Mouse (Mus musculus) large intestine, adult 2 months (tissue): ENCODE measurements at regions not wholly inside any gene's neighbourhood (a gene's known extent, or its start where the extent isn't known, plus 50 kb on each side); places are given as distances from the start of the nearest gene placed in this dataset.
"Not testable (repeated sequence)": the region's sequence is repeated elsewhere in the genome, so short reads cannot be mapped to it uniquely, and the experiment has no call there.

Experiments
- DNase-seq: peaks from one replicate; pipeline ENCODE4 v3.0.0-alpha.2; 2012; ENCODE audit warnings: low read depth, low spot score
- WGBS: fragments of 180-500 bp; shearing (Covaris S2); methylation state at CpG from one replicate; pipeline ENCODE4 v1.1.7; 2018; 5-methylcytosine and 5-hydroxymethylcytosine counted together

DNA sequence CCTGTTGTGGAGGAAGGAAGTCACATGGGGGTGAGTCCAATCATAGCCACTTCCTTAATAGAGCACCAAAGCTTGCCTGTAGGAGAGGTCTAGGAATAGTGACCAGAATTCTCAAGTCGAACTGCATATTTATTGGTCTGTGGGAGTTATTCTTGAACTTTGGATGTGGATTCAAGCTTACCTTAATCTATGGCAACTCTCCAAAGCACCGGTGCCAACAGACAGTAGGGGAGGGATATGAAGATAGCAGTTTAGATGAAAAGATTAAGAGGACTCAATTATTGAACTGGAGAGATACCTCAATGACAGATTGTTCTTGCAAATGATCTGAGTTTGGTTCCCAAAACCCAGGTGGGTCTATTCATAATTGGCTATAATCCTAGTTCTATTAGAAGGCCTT is 413.6 kb downstream of the Tox3 start:
- DNase-seq = no peak
- WGBS = 74% methylated on average over 2 of the region's 2 CpGs

DNA sequence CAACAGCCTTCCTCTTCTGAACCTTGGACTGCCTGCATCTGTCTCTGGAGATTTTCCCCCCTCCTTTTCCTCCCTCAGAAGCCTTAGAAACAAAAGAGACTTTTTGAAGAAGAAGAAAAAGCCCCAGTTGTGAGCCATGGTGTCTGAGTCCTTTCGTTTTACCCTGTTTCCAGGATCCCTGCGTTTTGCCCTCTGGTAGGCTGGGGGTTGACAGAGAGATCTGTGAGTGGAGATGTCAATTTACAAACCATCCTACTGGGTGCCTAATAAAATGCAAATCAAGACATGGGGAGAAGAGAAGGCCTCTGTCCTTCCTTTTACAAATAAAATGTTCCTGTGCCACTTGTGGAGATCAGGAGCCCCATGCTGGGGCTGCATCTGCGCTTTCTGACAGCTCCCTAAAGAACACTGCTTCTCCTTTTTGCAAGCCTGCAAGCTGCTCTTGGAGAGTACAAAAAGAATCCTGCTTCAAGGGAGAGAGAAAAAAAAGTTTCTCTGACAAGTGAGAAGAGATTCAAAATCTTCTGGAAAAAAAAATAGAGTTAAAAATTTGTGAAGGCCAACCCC is 421.4 kb downstream of the Tox3 start:
- no peak for DNase-seq
- WGBS = 45% methylated on average over 3 of the region's 3 CpGs

DNA sequence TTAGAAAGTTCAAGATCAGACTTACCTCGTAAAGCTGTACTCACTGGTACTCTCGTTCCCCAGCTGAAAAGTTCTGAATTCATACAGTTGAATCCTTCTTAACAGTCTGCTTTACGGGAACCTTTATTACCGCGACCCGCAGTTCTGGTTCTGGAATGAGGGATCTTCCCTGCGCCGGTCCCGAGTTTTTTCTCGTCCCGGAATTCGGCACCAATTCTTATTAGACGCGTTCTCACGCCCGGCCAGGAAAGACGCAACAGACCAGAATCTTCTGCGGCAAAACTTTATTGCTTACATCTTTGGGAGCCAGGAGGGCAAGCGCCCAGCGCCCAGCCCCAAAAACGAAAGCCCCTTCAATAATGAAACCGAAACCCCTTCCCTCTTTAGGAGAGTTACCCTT is 423.4 kb downstream of the Tox3 start:
- 93% methylated on average over 14 of the region's 22 CpGs for WGBS
- DNase-seq = not testable (repeated sequence)

DNA sequence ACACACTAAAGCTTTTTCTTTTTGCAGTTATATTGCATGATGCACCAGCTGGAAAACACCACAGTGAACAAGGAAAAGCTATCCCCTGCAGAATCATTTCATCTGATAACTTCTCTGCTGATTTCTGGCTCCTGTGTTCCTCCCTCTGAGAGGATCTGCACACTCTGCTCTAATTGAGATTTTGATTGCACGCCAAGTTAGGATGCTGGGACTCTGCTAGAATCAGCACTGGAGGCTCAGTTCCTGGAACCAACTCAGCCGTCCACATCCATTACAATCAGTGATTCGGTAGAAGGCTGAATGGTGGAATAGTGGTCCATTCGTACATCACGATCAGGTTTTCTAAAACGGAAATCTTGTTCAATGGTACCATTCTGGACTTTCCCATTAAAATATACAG is 434.1 kb downstream of the Tox3 start:
- no peak for DNase-seq
- 90% methylated on average over 6 of the region's 6 CpGs for WGBS

DNA sequence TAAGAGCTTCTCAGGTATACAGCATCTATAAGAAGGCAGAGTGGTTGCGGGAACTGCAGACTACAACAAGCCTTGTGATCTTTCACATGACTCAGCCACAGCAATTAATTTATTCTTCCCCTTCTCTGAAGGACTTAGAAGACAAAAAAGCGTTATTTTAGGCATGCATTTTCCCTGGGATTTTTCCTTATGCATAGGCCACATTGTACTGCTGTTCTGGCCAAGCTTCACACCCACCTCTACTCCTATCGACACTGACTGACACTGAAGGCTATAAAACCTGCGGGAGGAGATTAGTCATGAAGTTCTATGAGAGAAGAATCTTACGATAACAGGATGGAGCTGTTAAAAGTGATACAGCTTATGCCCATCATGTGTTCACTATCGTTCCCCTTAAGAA is 441.9 kb downstream of the Tox3 start:
- 44% methylated on average over 6 of the region's 6 CpGs for WGBS
- no peak for DNase-seq

DNA sequence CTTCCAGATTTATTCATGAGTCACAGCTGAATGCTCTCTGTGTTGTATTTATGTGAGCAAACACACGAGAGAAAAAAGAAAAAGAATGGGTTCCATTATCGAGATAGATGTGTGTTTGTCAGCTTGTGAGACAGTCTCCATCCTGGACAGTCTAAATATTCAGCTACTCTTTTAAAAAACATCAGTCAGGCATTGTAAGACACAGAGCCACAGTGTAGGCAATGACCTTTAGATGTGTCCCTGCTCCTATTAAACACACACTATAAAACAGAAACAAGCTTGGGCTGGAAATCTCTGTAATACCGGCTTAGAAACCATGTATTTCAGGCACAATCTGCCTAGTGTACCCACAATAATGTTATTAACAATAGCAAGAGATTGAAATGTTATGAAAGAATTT is 442.6 kb downstream of the Tox3 start:
- no peak for DNase-seq
- 39% methylated on average over 3 of the region's 3 CpGs for WGBS

DNA sequence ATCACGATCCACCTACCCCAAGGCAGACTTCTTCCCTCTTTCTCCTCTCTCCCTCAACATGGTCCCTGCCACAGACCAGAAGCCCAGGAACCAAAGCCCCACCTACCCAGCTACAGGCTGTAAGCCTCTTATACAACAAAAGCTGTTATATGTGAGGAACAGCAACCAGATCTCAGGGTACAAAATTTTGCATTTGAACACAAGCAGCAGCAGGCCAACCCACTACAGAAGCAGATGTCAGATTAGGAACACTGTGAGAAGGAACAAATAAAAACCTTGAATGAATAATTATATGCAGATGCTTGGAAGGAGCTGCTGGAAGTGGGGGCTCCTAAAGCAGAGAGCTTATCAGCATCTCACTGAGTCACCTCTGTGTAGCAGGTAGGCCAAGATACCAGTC is 444.8 kb downstream of the Tox3 start:
- 66% methylated on average over 1 of the region's 1 CpGs for WGBS
- no peak for DNase-seq

DNA sequence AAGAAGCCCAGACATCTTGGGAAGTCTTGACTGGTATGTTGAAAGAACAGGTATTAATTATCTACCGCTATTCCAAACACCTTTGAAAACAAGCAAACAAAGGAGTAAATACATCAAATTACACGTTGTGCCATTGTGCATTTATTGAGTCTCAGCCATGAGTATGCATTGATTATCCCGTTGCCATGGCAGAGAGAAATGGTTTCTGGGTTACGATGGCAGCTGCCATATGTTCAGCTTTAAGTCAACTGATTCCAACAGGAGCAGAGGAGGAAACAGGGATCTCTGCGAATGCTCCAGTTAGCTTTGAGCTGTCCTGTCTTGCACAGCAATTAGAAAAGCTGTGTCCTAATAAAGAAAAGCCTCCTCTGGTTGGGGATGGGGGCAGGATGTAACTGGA is 475.4 kb downstream of the Tox3 start:
- WGBS = 70% methylated on average over 5 of the region's 5 CpGs

DNA sequence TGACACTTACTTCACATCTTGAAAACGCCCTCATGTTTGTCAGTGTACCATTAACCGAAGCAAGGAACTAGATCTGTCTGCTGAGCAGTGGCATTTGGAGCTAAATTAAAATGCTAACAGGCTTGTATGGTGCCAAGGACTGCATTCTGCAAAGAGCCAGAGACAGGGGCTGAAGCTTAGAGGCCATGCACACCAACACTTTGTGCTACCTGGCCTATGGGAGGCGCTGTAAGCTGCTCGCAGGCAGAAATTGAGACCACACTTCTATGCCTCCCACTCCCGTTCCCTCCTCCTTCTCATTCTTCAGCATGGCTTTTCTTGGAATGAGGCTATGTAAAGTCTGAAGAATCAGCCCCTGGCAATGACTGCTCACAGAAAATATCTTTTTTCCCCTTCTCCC is 476.2 kb downstream of the Tox3 start:
- DNase-seq = no peak
- WGBS = 74% methylated on average over 5 of the region's 5 CpGs

More for the DNA sequence above, 475.4 kb downstream of the Tox3 start:
- no peak for DNase-seq

DNA sequence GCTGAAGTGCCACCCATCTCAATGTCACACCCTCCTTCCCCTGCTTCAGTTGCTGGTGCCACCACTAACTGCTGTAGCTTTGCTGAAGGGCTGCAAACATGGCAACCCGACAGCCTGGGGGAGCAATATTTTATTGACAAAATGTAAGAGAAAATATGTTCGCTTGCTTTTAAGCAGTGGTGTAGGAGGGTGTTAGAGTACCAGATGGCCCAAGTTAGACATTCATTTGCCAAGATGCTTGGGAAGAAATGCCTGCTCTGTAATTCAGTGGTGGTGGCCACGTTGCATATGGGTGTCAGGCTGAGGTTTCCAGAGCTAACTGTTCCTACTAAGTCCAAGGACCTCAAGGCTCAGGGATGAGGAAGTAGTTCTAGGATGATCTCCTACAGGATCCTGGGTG is 488.3 kb downstream of the Tox3 start:
- no peak for DNase-seq
- WGBS = 89% methylated on average over 3 of the region's 3 CpGs

DNA sequence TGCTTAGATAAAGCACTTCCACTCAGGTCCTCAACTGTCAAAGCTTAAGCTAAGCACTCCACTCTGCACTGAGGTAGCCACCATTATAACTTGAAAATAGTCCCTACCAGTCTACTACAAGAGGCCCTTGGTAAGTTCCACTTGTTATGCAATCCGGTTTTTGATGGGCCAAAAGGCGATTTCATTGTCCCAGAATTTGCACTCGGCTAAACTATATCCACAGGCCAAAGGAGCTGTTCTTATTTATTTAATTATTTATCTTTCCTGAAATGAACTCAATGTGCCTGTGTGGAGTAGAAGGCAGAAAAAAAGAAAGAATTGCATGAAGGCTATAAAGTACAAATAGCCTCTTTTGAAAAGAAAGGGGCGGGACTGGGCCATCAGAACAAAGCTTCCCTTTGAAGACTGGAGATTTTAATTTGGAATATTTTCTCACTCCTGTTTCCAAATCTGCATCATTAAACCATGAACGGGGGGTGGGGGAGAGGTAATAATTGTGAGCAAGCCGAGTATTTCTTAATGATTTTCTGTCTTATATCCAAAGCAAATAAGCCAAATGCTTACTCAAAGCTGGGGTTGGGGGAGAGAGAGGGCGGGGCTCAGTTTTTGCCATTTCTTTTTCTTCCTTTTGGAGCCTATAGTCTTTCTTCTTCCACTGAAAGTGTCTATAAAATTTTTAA is 489.3 kb downstream of the Tox3 start:
- WGBS = 62% methylated on average over 7 of the region's 7 CpGs

DNA sequence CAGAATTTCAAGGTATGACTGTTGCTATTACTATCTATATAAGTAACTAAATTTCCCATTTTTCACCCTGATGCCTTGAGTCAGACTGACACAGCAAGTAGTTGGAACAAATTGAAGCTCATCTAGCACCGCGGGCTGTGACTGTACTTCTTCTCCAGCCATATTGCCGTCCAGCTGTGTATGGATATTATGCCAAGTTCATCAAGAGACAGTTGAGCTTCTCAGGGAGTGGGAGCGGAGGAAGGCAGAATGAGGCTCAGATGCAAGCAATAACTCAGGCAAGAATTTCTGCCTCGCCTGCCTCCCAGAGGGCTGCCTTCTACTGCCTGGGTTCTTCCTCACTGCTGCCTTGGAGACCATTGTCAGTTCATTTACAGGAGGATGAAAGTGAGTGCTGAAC is 492.6 kb downstream of the Tox3 start:
- WGBS = 79% methylated on average over 5 of the region's 5 CpGs
- DNase-seq = no peak

More for the DNA sequence above, 489.3 kb downstream of the Tox3 start:
- no peak for DNase-seq

DNA sequence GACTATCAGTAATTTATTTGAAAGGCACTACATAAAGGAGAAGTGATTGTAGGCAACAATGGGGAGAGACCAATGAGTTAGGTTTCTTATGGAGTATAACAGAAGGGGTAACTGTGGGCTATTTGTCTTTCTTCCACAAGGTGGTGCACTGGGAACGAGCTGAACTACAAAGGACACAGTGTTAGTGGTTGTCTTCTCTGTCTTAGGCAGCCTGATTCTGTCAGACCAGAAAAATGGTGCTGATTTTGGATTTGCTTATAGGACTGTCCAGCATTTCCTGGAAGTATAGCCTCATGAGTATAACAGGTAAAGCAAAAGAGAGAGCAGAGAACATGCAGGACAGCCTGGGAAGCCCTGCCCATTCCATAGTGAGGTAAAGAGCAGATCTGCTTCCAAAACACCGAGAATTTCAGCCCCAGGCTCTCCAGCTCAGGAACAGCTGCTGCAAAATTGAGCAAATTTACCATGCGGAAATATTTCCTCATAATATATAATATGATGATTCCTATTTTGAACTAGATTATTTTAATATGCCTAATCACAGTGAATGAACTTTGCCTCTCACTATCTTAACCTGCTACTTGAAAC is 497.8 kb downstream of the Tox3 start:
- WGBS = 48% methylated on average over 3 of the region's 3 CpGs
- no peak for DNase-seq

DNA sequence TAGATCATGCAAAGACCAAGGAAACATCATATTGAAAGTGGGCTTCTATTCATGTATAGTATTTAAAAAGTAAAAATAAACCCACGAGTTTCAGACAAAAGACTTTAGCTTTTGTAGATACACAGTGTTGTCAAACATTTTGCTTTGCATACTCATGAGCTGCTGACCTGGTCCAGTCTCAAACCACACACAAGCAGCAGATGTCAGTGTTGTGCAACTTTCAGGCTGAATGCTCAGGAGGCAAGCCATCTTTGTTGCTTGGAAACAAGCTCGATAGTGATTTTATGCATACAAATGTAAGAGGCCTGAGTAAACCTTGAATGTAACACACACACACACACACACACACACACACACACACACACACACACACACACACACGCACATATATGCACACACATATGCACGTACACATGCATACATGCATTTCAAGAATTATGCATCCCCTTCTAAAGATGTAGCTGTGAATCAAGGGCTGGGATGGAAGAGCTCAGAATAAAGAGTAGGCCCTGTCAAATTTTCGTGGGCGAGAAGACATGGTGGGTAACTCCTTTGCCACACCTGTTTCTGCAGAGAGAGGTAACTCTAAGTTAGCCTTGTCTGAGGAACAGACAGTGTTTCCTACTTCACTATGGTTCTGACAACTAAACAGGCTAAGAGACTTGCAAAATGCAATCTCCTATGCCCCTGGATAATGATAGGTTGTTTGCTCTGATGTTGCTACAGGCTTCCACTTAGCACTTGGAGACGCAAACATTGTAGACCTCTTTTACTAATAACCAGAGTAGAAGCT is 498.5 kb downstream of the Tox3 start:
- WGBS = 59% methylated on average over 7 of the region's 7 CpGs
- no peak for DNase-seq

DNA sequence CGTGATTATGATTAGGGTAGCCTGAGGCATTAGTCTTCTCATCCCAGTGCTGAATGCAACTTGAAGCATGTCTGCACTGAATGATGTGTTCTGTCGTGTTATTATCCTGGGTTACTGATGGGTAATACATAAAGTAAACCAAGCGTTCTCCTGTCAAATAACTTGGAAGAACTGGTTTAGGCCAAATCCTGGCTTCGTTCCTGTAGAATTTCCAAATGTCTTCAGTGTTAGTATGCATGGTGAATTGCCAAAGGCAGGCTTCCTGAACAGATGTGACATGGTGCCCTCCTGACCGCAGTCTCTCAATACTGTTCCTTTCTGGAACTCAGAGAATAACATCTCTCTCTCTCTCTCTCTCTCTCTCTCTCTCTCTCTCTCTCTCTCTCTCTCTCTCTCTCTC is 509.6 kb downstream of the Tox3 start:
- WGBS = 71% methylated on average over 5 of the region's 5 CpGs
- no peak for DNase-seq

DNA sequence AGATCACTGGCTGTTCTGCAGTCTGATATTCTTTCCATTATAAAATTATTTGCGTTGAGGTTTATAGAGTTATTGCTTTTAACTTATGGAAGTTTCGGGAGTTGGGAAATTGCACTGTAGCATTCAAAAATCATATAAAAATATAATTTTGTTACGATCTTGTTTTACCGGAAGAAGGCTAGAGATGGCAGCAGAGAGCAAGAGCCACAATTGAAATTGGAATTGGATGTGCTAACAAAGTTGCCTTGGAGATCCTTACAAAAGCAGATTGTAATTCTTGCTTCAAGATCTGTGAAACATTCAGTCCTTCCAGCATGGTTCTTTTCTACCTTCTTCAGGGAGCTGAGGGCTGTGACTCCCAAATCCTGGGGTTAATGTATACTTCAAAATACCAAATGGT is 514.4 kb downstream of the Tox3 start:
- DNase-seq = no peak
- 66% methylated on average over 4 of the region's 4 CpGs for WGBS

DNA sequence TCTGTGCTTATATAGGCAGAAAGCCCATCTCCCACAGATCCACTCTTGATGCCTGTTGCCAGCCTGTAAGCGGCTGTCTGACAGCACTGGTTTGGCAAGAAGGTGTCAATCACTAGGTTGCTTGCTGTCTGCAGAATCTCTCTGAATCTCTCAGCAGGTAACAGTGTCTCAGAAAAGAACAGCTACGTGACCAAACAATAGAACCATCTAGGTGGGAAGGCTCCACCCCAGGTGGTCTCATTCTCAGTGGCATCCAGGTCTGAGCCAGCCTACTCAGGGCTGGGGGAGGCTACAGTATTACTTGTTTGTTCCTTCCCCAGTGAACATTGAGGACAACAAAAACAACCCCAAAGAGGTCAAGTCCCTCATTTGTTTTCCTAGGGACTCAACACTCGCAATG is 523.6 kb downstream of the Tox3 start:
- no peak for DNase-seq
- 39% methylated on average over 3 of the region's 3 CpGs for WGBS

DNA sequence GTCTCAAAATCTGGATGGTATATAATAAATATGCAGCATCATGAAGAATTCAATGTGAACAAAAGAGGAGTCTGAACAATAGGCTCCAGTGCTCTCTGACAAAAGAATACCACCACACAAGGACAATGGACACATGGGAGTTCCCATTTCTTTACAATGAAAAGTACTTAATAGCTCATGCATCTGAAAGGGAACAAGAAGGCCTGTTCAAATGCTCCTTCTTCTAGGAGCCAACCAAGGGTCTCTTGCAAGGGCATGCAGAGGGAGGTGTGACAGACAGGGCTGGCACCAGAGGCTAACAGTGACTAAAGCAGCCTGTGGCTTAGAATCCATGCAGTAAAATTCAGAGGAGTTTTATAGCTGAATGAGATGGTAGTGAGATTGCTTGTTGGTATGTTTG is 524.5 kb downstream of the Tox3 start:
- DNase-seq = no peak

DNA sequence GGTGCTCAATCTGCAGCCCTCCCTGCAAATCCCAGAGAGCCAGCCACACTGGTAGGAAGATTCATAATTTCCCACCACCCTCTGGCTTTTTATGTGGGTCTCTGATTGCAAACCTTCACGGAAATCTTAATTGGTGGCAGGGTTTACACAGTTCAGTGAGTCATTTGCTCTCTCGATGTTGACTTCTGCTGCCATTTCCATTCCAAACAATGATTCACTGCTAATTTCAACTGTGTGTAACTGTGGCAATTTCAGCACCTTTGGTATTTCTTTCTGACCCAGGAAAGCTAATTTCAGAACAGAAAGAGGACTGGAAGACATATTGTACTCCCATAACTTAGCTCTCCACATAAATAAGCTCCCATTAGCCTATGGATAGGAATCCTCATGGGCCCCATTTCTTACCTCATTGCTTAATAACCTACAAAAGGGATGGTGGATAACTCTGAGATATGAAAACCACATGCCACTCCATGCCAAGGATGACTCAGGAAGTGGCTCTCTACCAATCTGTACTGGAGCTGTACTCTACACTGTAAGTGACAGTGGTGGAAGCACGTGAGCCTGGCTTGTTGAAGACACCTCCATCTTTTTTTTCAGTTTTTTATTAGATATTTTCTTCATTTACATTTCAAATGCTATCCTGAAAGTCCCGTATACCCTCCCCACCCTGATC is 536.0 kb downstream of the Tox3 start:
- no peak for DNase-seq

DNA sequence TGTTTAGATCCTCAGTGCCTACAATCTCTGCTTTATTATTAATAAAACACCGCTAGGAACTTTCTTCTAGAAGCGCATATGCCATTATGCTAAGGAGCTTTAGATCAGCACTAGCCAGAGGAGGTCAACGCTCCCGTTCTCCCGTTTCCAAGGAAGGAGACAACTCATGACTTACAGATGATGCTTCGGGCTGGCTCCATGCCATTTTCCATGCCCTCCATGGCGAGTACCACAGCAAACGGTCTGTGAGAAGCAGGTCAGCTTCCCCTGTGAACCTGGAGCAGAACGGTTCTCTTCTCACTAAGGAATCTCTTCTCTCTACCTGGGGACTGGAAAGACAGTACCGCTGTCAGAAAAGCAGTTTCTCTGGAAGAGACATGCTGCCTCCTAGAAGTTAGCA is 559.8 kb downstream of the Tox3 start:
- WGBS = 82% methylated on average over 10 of the region's 10 CpGs
- no peak for DNase-seq

More for the DNA sequence above, 536.0 kb downstream of the Tox3 start:
- 48% methylated on average over 4 of the region's 4 CpGs for WGBS
